Mouse (Mus musculus): Measurements from ENCODE around the gene Sytl2.
A peak's percentile ranks its signal among the peaks of the same experiment; 100 is the strongest.

The Sytl2 gene

DNA sequence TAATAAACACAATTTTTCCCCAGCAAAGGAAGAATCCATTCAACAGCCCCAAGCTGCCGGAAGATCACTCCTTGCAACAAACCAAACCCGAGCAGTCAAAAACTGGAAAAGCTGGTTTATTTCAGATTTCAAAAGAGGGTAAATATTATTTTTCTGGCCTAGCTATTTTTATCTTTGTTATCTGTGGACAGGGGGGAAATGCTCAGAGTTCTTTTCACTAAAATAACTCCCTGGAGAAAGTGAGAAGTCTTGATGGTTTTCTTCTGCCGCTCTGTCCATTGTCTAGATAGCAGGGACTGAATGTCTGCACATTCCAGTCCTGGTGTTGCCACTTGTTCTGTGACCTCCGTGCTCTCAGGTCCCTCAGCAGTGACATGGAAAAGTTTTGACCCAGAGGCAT is 70.8 kb downstream of the Sytl2 start:
- DNase-seq = peak; percentile 18

- DNase-seq = no peak
Observed at GRCm38 (mm10) chr7:90384411-90384810, 82.4 kb downstream of the Sytl2 start.

DNA sequence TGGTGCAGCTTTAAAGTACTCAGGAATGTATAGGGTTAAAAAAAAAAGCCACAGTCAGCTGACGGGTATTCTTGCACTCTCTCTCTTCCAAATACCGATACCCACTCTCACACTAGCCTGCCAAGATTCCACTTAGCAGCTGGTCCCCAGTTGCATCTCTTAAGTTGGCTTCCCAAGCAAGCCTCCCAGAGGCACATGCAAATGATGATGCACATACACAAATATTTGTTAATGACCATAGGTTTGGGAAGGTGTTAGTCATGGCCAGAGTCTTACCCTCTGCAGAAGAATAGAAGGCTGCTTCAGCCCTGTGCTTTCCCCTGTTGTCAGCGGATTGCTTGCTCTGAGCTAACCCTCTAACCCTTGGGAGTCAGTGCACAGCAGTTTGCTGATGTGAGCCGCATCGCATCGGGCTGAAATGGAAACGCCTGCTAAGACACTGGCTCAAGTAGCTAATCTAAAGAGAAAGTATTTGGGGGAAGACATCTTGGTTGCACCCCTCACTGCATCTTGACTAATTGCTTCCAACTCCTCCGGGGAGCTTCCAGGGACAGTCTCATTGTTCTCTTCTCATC is 84.9 kb downstream of the Sytl2 start:
- no peak for DNase-seq

- DNase-seq = no peak
Observed at GRCm38 (mm10) chr7:90389765-90390164, 87.7 kb downstream of the Sytl2 start.

GRCm38 (mm10) chr7:90395073-90395472 is 93.0 kb downstream of the Sytl2 start:
- DNase-seq = no peak

- no peak for DNase-seq
Observed at GRCm38 (mm10) chr7:90395928-90396327, 93.9 kb downstream of the Sytl2 start.

DNA sequence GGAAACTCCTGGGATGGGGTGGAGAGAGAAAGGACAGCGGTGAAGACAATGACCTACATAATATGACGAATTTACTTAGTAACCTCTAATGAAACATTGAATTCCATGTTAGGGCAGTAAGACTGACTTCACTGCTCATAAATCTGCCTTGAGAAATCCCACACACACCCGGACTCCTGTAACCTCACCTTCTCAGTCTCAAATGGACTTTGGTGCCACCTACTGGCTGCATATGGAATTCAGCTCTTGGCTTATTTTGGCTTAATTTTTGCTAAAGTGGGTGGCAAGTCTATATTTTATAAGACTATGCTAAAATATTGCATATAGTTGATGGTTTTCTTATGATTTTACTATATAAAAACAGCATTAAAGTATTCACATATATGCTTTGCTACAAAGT is 107.9 kb downstream of the Sytl2 start:
- DNase-seq = peak; percentile 28

DNA sequence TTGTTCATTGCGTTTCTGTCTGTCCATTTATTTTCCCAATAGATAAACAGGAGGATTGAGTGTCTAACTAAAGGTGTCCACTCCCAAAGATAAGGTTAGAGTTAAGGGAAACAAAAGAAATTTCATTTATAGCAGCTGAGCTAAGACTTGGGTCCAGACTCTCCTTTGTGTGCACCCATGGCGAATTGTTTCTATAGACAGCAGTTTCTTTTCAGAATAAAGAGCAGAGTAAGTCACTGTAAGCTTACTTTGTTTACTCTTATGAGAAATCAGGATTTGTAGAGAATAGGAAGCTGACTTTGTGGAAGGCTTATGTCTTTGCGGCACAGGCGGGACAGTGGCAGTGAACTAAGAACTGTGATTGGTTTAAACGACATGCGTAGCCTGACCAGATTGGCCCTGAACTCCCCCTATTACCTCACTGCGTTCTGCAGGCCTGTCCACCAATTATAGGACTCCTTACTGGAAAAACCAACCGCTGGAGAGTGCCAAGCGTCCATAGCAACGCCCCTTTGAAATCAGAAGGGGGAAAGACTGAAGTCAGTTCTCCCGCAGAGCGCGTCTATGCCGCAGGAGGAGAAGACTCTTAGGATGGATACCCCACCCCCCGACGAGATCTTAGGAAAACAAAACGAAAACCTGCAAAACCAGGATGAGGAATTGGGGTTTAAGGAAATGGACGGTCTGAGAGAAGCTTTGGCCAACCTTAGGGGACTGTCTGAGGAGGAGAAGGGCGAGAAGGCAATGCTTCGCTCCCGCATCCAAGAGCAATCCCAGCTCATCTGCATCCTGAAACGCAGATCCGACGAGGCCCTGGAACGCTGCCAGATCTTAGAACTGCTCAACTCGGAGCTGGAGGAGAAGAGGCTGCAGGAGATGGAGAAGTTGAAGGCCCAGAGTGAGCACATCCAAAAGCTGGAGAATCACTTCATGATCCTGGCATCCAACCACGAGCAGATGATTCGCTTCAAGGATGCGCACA is 124.3 kb downstream of the Sytl2 start, which contains the start of gene Ccdc89:
Gene Ccdc89 (plus strand): TSS at position 558 of the 982 bp plus-strand sequence.
- DNase-seq = peak; percentile 88

GRCm38 (mm10) chr7:90427006-90427405 is 125.0 kb downstream of the Sytl2 start:
- DNase-seq = no peak

DNA sequence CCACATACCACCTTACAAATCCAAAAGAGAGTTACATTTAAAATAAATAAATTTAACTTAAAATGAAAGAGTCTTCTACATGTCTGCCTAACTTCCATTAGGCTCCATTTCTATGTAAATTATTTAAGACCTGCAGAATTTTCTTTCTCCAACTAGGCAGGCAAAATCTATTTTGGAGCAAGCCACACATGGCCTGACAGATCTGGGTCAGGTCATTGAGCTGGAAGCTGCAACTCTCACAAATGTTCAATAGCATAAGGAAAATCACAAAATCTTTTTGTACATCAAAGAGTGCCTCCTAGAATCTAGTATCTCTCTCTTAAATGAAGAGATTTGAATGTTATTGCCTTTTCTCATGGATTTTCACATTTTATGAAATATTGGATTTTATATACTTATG is 130.2 kb downstream of the Sytl2 start:
- DNase-seq = no peak

GRCm38 (mm10) chr7:90440044-90440443 is 138.0 kb downstream of the Sytl2 start:
- DNase-seq = no peak

- DNase-seq = no peak
Observed at GRCm38 (mm10) chr7:90442070-90442469, 140.0 kb downstream of the Sytl2 start.

GRCm38 (mm10) chr7:90442518-90443080 is 140.5 kb downstream of the Sytl2 start, which contains the start of gene Crebzf:
Gene Crebzf (plus strand): TSS chr7:90442729.
- DNase-seq = peak; percentile 97

GRCm38 (mm10) chr7:90443101-90444091 is 141.3 kb downstream of the Sytl2 start:
- DNase-seq = peak; percentile 59

DNA sequence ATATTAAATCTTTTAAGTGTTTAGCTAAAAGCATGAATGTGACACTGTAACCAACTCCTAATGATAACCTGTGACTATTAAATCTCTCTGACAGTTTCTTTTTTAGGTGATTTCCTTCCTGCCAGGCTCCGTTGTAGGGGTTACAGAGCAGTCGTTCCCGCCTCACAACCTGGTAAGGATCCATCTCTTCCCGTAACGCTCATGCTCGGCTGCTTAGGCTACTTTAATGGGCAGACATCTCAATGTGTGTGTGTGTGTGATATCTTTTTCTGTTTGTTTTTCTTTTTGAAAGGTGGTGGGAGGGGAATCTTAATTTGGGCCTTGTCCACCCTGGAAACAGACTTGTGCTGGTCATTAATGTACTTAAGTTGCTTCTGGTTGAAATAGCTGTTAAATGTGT is 142.2 kb downstream of the Sytl2 start:
- DNase-seq = no peak

DNA sequence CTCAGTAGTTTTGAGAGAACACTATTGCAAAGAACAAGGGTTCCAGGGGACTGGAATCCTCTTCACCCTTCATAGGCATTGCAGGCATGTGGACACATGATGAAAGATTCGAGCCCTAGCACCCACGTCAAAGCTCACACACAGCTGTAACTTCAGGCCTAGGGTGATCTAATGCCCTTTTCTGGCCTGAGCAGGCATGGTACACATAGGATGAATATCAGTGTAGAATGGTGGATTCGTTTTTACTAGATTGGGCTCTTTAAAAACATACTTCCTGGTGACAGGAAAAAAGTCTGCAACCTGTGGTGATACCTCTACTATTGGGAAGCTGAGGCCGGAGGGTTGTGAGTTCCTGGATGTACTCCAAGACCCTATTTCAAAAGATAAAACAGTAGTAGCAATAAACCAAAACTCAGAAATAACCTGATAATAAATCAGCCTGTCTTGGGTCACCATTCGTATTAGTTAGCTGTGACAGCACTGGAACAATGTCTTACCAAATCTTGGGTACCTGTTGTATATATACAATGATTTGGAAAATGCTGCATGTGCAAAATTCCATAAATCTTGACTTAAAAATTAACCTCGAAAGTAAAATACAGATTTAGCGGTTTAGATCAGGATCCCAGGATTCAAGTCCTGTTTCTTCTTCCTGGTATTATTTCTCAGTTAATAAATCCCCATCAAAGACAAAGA is 154.2 kb downstream of the Sytl2 start:
- no peak for DNase-seq

DNA sequence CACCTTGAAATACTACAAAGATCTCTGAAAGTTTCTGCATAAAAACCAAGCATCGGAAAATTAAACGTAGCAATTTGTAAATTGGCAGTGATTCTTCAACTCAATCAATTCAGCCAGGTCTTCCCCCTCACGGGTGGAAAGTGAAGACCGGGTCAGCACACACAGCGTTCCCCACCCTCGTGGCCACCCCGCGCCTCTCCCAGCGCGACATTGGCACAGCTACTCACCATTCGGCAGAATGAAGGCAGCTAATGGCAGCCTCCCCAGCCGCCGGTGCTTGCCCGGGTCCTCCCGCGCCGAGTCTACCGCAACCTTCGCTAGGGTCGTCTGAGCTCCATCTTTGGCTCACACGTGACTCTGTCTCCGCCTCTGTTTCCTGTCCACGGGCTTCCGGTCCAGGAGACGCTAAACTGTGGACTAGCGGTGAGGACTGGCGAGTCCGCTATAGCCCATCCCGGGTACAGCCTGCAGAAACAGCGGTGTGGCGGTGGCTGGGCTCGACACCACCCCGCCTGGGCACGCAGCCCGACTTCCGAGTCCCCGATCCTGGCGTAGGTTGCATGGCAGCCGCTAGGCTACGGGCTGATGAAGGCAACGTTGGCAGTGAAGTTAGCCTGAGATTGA is 154.9 kb downstream of the Sytl2 start, which contains the start of gene Tmem126a:
Gene Tmem126a (minus strand): TSS at position 385 of the 624 bp plus-strand sequence.
- peak; percentile 87 for DNase-seq

- no peak for DNase-seq
Observed at GRCm38 (mm10) chr7:90457517-90457916, 155.5 kb downstream of the Sytl2 start.

Data from kidney, adult 11 months (tissue).